Mouse (Mus musculus) kidney, adult 2 months (tissue): Measurements from ENCODE around the gene Spcs3. TPM values are rescaled to one million over a fixed set of nuclear protein-coding genes. Genes with fewer than 3 reads are reported as not detected.

Experiments used
- DNase-seq: peaks from one replicate; pipeline ENCODE4 v3.0.0; 2021
- H3K27ac ChIP-seq: fragments of 200-500 bp; 2 replicates; pipeline ENCODE4 v1.5.1; 2012; ENCODE audit warnings: low read depth, low read length, control low read depth, inconsistent platforms; ENCODE audit not compliant: insufficient read depth
- H3K27me3 ChIP-seq: fragments of 200-500 bp; replicated peaks from 2 replicates; pipeline ENCODE4 v1.6.1; 2012; ENCODE audit warnings: mild to moderate bottlenecking, moderate library complexity, low read length, inconsistent platforms; ENCODE audit not compliant: control insufficient read depth, insufficient read depth
- H3K36me3 ChIP-seq: fragments of 200-500 bp; 2 replicates; pipeline ENCODE4 v1.6.1; 2012; ENCODE audit warnings: mild to moderate bottlenecking, moderate library complexity, low read length, inconsistent platforms; ENCODE audit not compliant: control insufficient read depth, insufficient read depth
- H3K4me1 ChIP-seq: fragments of 200-500 bp; 2 replicates; pipeline ENCODE4 v1.6.1; 2011; ENCODE audit warnings: low read length; ENCODE audit not compliant: control insufficient read depth, insufficient read depth
- H3K4me3 ChIP-seq: fragments of 200-500 bp; 2 replicates; pipeline ENCODE4 v1.5.1; 2011; ENCODE audit warnings: mild to moderate bottlenecking, low read depth, low read length, control low read depth; ENCODE audit not compliant: insufficient read depth
- CTCF ChIP-seq: fragments of 200-500 bp; conservative IDR thresholded peaks from 2 replicates; pipeline ENCODE4 v1.5.1; 2011; ENCODE audit warnings: low read depth, mild to moderate bottlenecking, control low read depth, low read length, moderate library complexity, mixed read lengths; ENCODE audit not compliant: insufficient read depth, insufficient read length
- POLR2A ChIP-seq: fragments of 200-500 bp; IDR thresholded peaks from one replicate; pipeline ENCODE4 v1.6.1; 2011; ENCODE audit warnings: low read depth, low read length, control low read depth
- WGBS: fragments of 180-500 bp; shearing (Covaris S2); methylation state at CpG from one replicate; pipeline ENCODE4 v1.1.7; 2018; 5-methylcytosine and 5-hydroxymethylcytosine counted together
- polyA plus RNA-seq: library from polyadenylated mRNA; depleted of rRNA; stranded (reverse); fragments of >200 nt; gene quantifications from 2 replicates; pipeline ENCODE4 v1.2.3, GENCODE M21; 2012; rRNA removed

Spcs3 gene
- polyA plus RNA-seq, result 12.8 and 17.9 TPM in 2 replicates

DNA sequence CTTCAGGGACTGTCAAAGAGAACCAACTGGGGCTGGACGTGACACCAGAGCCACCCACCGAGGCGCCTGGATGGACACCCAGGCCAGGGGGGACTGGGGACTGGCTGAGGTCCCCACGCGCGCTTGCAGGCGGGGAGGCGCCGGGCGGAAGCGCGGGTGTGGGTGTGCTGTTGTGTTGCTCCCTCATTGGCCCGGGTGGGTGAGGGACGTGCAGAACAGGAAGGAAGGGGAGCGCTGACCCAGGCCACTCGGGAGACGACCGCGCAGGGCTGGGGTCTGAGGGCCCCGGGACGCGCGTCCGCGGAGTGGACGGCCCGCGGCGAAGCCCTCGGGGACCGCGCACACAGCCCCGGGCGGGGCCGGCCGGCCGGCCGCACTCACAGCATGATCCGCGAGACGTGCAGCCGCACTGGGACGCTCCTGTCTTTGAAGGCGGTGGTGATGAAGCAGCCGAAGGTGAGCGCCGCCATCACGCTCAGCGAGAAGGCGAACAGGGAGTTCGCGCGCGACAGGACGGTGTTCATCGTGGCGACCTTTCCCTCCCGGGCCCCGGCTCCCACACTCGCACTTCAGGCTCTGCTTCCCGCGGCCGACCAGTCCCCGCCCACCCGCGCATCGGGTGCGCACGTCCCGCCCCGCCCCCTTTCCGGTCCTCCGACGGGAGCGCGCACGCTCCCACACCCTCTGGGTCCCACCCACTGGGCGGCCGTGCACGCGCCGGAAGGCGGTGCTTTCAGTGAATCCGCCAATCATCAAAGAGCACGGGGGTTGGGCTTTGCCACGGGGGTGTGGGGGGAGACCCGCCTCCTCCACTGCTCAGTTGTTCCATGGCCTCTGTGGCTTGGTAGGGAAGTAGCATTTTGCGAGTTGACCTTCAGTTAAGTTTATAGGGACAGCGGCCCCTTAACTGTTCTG, at the start of gene Spcs3, which contains the start of gene Asb5:
TSS of gene Spcs3 (minus strand) at position 617 of the 915 bp plus-strand sequence.
TSS of gene Asb5 (plus strand) at position 199 of the 915 bp plus-strand sequence.
- no peaks in the 10 kb centered on the region for H3K27me3 ChIP-seq
- peak within 1 kb of the TSS; percentile 85 for H3K4me3 ChIP-seq
- no peak for TF ChIP-seq CTCF
- TF ChIP-seq POLR2A, result peak; percentile 78
- peak; percentile 98 for DNase-seq
- H3K27ac ChIP-seq, result peak within 1 kb of the TSS; percentile 86
- H3K36me3 ChIP-seq, result no peaks in the 10 kb centered on the region; the same call in 1 of the 2 replicates
- peaks cover 3% of the 10 kb centered on the region; the same call in 1 of the 2 replicates for H3K4me1 ChIP-seq
- under 1% methylated on average over 89 of the region's 89 CpGs for WGBS

DNA sequence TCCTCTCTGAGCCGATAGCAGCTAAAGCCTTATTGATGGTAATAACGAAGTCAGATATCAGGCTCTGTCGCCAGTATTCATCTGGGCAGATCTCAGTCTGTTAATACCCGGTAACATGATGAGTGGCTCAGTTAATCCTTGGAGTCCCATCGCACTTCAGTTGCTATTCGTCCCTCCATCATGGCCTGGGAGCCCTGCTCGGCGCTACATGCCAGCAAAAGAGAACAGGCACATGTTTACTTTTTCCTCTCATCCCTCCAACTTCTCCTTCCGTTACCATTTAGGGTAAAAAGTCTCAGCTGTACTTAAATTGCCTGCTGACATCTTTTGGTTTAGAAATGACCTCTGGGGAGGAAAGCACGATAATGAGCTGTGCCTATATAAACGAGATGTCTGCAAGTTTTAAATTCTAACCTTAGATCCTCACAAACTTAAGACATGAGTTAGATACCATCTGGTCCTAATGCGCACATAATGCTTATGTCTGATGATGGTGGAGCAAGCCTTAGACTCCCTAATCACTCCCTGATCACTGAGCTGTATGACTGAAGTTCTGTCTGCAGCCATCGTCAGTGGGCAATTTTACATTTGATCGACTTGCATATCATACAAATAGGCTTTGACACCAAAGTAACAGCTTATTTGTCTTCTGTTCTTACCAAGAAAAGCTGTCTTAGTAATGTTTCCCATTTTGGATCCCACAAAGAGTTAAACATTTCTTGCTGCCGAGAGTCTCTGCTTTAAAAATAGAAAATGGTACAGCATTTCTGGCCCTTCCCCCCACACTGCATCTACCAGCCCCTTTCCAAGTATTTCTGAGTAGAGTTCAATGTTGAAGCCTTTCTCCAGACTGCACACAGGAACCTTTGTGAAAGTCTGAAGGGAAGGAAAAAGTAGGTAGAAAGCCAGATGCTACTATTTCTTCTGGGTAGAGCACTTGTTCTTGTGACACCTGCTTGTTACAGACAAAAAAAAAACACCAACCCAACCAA, 41.1 kb upstream of the Spcs3 start:
- no peak overlapping the region for H3K4me3 ChIP-seq
- H3K36me3 ChIP-seq, result no peaks in the 10 kb centered on the region
- no peaks in the 10 kb centered on the region for H3K4me1 ChIP-seq
- H3K27me3 ChIP-seq, result no peaks in the 10 kb centered on the region
- no peak overlapping the region for H3K27ac ChIP-seq
- TF ChIP-seq POLR2A, result no peak
- no peak for TF ChIP-seq CTCF
- no peak for DNase-seq
- 63% methylated on average over 15 of the region's 15 CpGs for WGBS

DNA sequence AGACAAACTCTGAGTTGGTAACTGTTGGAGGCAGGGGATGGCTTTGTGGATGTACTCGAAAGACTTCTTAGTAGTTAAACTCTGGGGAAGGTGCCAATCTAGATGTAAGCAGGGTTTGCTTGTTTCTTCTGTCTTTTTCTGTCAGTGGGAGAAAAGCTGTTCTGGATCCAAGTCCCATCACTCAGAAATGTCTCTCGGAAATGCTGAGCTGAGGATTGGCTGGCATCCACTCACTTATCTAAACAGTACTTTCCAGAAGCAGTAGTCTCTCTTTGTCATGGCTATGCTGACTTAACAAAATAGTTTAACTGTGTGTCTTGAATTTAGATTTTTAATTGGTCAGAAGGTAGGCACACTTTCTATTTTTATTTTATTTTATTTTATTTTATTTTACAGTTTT, 37.4 kb upstream of the Spcs3 start:
- no peaks in the 10 kb centered on the region for H3K36me3 ChIP-seq
- DNase-seq, result no peak
- 0 out of 2 replicates have a peak, but pooled peaks cover under 1% of the 10 kb centered on the region for H3K4me1 ChIP-seq
- H3K4me3 ChIP-seq, result no peak overlapping the region
- WGBS, result 68% methylated on average over 2 of the region's 2 CpGs
- no peak overlapping the region for H3K27ac ChIP-seq
- H3K27me3 ChIP-seq, result no peaks in the 10 kb centered on the region; the same call in 1 of the 2 replicates
- TF ChIP-seq POLR2A, result no peak
- TF ChIP-seq CTCF, result no peak

DNA sequence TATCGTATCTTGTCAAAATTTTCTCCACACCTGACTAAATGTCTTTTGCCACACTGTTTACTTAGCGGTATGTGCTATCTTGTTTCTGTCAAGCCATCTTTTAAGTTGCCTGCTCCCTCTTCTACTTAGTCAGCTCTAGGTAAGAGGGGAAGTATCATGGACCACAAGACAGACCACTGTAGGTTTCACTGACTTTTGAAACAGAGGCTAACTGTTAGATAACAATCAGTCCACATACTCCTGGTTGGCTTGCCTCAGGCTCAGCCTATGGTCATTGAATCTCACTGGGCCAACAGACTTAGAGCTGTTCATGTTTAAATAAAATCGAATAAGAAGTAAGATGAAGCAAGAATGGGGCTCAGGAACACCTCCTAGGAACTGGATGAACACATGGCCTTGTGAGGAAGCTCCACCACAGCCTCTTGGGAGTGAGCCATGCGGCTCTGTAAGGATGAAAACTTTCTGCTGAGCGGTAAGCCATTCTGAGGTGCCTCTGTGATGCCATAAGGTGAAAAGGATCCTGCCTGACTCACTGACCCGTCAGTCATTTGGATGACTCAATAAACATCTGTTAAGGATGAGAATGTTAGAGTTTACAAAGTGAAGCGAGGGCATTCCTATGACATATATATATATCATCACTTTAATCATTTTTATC, 35.9 kb upstream of the Spcs3 start:
- no peaks in the 10 kb centered on the region; the same call in 1 of the 2 replicates for H3K27me3 ChIP-seq
- TF ChIP-seq POLR2A (no peak), CTCF (no peak)
- no peaks in the 10 kb centered on the region for H3K36me3 ChIP-seq
- WGBS, result 94% methylated on average over 7 of the region's 7 CpGs
- no peak overlapping the region for H3K27ac ChIP-seq
- H3K4me1 ChIP-seq, result peaks cover 5% of the 10 kb centered on the region; the same call in 1 of the 2 replicates
- no peak for DNase-seq
- no peak overlapping the region for H3K4me3 ChIP-seq

DNA sequence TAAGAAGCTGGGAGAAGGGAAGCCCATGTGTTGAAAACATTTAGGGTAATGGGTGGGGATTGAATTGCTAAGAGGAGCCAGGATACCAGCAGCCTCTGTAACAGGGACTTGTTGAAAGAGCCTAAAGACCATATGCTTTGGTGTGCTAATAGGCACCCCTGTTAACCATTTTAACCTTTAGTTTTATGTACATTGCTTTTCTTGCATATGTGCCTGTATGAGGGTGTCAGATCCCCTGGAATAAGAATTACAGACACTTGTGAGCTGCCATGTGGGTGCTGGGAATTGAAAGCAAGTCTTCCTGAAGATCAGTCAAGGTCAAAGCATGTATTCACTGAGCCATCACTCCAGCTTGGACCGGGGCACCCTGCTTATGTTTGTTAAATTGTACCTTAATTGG, 35.4 kb upstream of the Spcs3 start:
- Histone ChIP-seq H3K4me1 (peaks cover 5% of the 10 kb centered on the region; the same call in 1 of the 2 replicates), H3K27ac (no peak overlapping the region), H3K36me3 (no peaks in the 10 kb centered on the region), H3K4me3 (no peak overlapping the region), H3K27me3 (no peaks in the 10 kb centered on the region; the same call in 1 of the 2 replicates)
- DNase-seq, result no peak
- WGBS, result 78% methylated on average over 1 of the region's 1 CpGs
- TF ChIP-seq CTCF, result no peak
- TF ChIP-seq POLR2A, result no peak

DNA sequence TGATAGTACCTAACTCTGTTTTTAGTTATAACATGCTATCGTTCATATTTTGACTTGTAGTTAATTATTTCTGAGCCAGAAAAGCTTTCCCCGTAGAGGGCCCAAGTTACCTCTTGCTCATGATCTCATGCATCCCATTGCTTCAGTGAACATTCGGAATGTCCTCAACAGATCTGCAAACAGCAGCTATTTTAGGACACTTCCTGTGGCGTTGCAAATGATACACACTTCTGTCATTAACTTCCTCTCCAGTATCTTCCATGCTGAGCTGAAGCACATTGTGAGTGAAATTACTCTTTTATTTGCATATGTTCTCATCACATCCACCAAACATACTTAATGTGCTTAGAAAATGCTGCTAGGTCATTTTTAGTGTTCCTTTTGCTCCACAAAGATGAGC, 32.3 kb upstream of the Spcs3 start:
- WGBS, result 16% methylated on average over 4 of the region's 4 CpGs
- DNase-seq, result peak; percentile 19
- TF ChIP-seq POLR2A (no peak), CTCF (no peak)
- H3K36me3 ChIP-seq, result no peaks in the 10 kb centered on the region
- no peaks in the 10 kb centered on the region; the same call in 1 of the 2 replicates for H3K27me3 ChIP-seq
- H3K27ac ChIP-seq, result no peak overlapping the region; the same call in 1 of the 2 replicates
- H3K4me3 ChIP-seq, result no peak overlapping the region
- peaks cover 5% of the 10 kb centered on the region; the same call in 1 of the 2 replicates for H3K4me1 ChIP-seq
